7 mouse cellular contexts compared by ENCODE assay signal in genomic region chr12:80366004-80366480, GRCm38 (mm10).
DNase-seq lines count a peak whose midpoint lies in the region.

No protein-coding gene starts in this region.

- peak; percentile 53 to 69 for DNase-seq in right cerebral cortex, postnatal 10 days (ENCODE audit: low spot score in 2 of 2)
- DNase-seq in right cerebral cortex, postnatal 25 days = no peak
- DNase-seq in cerebellum, postnatal 36 days = peak; percentile 20 to 43
- DNase-seq in heart, postnatal 4 days = peak; percentile 48
- peak; percentile 62 for DNase-seq in layer of hippocampus, adult 9-11 months
- peak; percentile 67 for DNase-seq in retina, postnatal 1 day
- DNase-seq in spleen, postnatal 10 days (ENCODE audit: low spot score in 2 of 2) = no peak

Comparison
In these comparisons a context has a peak if more than half of its experiments do, and no peak if none do; other contexts are left out.
1. DNase-seq: peak in right cerebral cortex, postnatal 10 days (2 of 2), cerebellum, postnatal 36 days (2 of 2), heart, postnatal 4 days (single experiment), layer of hippocampus, adult 9-11 months (single experiment) and retina, postnatal 1 day (single experiment); none in right cerebral cortex, postnatal 25 days (single experiment) and spleen, postnatal 10 days (0 of 2).